Mouse (Mus musculus) left cerebral cortex, adult 2 months (tissue): Measurements from ENCODE around the gene Gnb1. TPM values are rescaled to one million over a fixed set of nuclear protein-coding genes. Genes with fewer than 3 reads are reported as not detected.

Source experiments
- DNase-seq, 2 experiments: peaks; one replicate each; pipeline ENCODE4 v3.0.0; 2021 to 2022; ENCODE audit warnings: low spot score in 2 of 2, mixed read lengths in 1 of 2; ENCODE audit errors: extremely low spot score in 1 of 2
- H3K27ac ChIP-seq: fragments of 200-600 bp; 2 replicates; pipeline ENCODE4 v1.8.1; 2022
- H3K4me3 ChIP-seq: fragments of 200-600 bp; 2 replicates; pipeline ENCODE4 v1.8.1; 2022
- CTCF ChIP-seq: fragments of 200-600 bp; IDR thresholded peaks from 2 replicates; pipeline ENCODE4 v1.8.1; 2022; ENCODE audit warnings: antibody characterized with exemption, mild to moderate bottlenecking, moderate library complexity
- intact Hi-C: fragments of 180-260 bp; cut with DNase I; formaldehyde crosslinking; loops from one replicate; pipeline ENCODE4 v1.15.1; 2025
- total RNA-seq, 2 experiments: library from RNA; stranded (reverse); gene quantifications; 2 replicates each; pipeline ENCODE4 v1.2.3; 2021

Gnb1 gene
- total RNA-seq, 2 experiments from 2014 or later = 853 to 870 TPM

DNA sequence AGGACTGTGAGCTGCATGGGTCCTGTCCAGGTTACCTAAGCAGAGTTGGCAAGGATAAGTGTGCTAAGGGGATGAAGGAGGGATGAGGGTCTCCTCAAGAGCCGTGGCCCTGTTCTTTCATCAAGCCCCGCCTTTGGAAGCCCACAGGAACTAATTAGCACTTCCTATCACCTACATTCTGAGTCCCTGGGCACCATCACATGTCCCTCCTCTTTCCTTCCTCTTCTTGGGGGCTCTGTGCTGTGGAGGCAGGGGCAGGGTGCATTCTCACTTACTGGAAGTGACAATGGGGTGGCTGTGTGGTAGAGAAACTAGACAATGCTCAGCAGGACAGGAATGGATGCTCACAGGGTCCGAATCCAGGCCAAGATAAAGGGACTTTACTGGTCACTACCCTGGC is 3.4 kb upstream of the Gnb1 start:
- H3K27ac ChIP-seq = peak overlapping the region; percentile 44
- no peak overlapping the region for H3K4me3 ChIP-seq
- DNase-seq = no peak
- intact Hi-C loops = no loop called here
- TF ChIP-seq CTCF = no peak

DNA sequence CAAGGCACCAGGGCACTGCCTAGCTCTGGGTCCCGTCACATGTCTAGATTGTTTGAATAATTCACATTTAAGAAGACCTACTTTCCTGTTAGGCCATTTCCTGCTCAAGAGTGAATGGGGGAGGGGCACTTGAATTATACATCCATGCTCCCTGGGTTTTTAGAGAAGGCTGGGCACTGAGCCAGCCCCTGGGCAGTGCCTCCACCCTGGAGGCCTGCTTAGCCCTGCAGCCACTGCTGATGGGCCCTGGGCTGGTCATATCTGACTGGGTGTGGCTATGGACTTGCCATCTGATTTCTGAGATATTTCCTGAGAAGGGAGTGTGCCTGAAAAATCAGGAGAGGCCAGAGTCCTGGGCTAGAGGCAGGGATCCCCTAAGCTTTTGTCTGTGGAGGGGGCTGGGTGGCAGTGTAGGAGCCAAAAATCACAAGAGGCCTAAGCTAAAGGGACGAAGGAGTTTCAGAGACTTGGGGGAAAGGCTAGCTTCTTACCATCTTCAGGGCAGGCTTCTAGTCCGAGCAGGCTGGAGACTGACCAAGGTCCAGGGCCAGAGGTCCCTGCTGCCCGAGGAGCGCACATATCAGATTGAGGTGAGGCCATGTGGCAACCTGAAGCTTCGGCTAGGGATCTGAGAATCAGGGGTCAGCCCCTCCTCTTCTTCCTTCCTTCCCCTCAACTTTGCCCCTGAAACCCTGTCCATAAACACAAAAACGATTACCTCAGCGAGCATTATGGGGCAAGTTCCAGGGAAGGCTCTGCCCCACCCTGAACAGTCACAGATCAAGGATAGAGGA is 2.7 kb upstream of the Gnb1 start:
- intact Hi-C loops = no loop called here
- DNase-seq = no peak
- TF ChIP-seq CTCF = no peak
- Histone ChIP-seq H3K4me3 (no peak overlapping the region), H3K27ac (peak overlapping the region; percentile 72)

DNA sequence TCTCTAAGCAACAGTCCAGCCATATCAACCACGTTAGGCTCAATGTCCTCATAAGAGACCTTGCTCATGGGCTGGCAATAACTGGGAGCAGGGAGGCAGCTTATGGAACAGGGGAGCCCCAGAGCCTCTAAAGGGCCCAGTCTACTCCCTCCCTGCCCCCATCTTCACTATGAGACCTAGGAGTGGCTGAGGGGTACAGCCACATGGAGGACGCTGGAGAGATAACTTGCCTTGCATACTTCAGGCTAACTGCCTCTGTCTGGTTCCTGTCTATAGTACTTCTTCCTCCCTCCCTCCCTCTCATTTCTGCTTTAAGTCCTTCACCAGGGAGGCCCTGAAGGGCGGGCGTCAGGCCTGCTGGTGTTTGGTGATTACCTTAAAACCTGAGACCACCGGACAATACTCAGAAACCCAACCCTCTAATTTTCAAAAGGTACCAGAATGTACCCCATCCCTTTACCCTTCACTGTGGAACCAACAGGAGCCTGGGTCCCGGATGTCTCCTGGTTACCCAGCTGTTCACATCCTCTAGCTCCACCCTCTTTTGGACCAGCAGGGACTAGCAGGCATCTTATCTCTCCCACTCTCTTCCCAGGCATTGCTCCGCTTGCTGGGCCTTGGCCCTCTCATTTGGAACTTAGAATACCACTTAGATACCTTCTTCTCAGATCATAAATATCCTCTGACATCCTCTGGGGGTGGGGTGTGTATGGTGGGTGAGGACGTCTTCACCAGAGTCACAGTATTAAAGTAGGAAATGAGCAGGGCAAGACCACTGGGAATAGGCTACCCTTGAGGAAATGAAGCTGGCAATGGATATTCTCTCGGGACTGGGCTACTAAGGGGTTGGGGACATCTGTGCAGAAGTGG is 1.8 kb upstream of the Gnb1 start:
- intact Hi-C loops = no loop called here
- no peak overlapping the region for H3K4me3 ChIP-seq
- TF ChIP-seq CTCF = no peak
- DNase-seq = no peak
- H3K27ac ChIP-seq = peak overlapping the region; percentile 72

- DNase-seq = no peak
- TF ChIP-seq CTCF = no peak
- H3K27ac ChIP-seq = peak overlapping the region; percentile 95
- H3K4me3 ChIP-seq = peak overlapping the region; percentile 84
- intact Hi-C loops = no loop called here
Observed at GRCm38 (mm10) chr4:155490456-155490855, 705 bp upstream of the Gnb1 start.

GRCm38 (mm10) chr4:155491529-155492130 is 469 bp downstream of the Gnb1 start:
- intact Hi-C loops = loop anchor here (1.0 kb wide), 1 partner anchor 72 kb away; no protein-coding TSS in a partner anchor
- no peak for DNase-seq
- H3K4me3 ChIP-seq = peak overlapping the region; percentile 84
- H3K27ac ChIP-seq = peak overlapping the region; percentile 88
- no peak for TF ChIP-seq CTCF

DNA sequence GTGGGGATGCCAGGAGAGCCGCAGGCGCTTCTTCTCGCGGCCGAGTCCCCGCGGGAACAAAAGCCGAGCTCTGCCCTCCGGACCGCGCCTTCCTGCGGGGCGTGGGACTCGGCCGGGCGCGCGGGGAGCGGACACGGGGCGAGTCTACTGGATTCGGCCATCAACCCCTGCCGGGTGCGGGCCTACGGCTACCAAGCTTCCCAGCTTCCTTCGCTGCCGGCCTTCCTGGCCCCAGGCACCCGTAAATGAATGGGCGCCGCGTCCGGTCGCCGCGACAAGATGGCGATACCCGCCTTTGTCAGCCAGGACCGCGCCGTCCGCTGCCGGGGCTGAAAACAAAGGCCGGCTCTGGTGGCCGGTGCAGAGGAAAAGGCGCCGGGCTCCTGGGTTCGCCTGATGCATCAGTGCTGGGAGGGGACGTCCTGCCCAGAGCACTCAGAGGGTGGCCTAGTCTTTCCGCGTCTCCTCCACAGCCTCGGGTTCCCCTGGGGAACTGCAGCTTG is 1.0 kb downstream of the Gnb1 start:
- DNase-seq = peak; percentile 50 to 54
- TF ChIP-seq CTCF = peak; percentile 2
- Histone ChIP-seq H3K4me3 (peak overlapping the region; percentile 84), H3K27ac (peak overlapping the region; percentile 88)
- intact Hi-C loops = no loop called here

DNA sequence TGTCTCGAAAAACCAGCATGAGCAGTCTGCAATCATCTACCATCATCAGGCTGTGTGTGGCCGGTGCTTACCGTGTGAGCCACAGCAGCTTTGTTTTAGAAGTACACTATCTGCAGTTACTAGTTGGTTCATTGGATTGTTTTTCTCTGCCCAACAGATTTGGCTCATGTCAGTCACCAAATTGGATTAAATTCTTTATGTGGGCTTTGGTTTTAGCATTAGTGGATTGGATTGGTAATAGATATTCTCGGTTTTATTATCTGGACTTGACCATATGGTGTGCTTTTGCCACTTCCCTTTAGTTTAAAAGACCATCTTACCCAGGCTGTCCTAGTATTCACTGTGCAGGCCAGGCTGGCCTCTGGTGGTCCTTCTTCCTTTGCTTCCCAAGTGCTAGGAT is 3.7 kb downstream of the Gnb1 start:
- no peak for TF ChIP-seq CTCF
- intact Hi-C loops = no loop called here
- no peak overlapping the region for H3K4me3 ChIP-seq
- no peak overlapping the region for H3K27ac ChIP-seq
- no peak for DNase-seq

DNA sequence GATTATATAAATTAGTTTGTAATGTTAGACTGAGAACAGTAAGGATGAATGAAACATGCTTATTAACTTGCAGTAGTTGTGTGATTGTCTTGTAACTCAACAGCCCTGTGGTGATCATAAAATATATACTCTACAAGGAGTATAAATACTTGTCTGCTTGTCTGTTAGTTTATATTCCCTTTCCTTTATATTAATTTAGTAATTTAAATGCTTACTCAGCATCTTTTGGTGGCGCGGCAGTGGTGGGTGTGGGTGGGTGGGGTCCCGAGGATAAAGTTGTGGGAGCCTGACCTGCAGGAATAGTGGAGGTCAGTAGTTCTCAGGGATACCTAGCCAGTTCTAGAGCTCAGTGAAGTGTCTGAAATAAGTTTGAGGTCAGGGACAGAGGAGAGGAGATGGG is 6.8 kb downstream of the Gnb1 start:
- TF ChIP-seq CTCF = no peak
- intact Hi-C loops = no loop called here
- Histone ChIP-seq H3K4me3 (no peak overlapping the region), H3K27ac (no peak overlapping the region)
- DNase-seq = no peak

DNA sequence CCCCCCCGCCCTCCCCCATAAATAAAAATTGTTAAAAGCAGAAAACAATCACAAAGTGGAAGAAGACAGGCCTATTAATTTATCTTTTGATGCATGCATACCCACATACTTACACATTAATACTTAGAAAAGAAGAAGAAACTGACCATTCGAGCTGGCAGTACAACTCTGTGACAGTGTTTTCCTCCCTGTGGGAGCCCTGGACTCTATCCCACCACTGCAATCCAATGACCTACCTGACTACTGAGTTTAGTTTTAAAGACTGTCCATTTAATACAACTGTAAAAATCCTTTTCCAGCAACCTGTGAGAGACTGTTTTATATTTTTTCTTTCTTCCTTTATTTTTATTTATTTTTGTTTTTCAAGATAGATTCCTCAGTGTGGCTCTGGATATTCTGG is 10.0 kb downstream of the Gnb1 start:
- intact Hi-C loops = no loop called here
- TF ChIP-seq CTCF = no peak

GRCm38 (mm10) chr4:155505067-155505466 is 13.9 kb downstream of the Gnb1 start:
- intact Hi-C loops = no loop called here
- DNase-seq = no peak
- TF ChIP-seq CTCF = no peak
- H3K27ac ChIP-seq = no peak overlapping the region
- no peak overlapping the region for H3K4me3 ChIP-seq

More for the DNA sequence above, 10.0 kb downstream of the Gnb1 start:
- H3K27ac ChIP-seq = no peak overlapping the region
- no peak for DNase-seq
- no peak overlapping the region for H3K4me3 ChIP-seq

DNA sequence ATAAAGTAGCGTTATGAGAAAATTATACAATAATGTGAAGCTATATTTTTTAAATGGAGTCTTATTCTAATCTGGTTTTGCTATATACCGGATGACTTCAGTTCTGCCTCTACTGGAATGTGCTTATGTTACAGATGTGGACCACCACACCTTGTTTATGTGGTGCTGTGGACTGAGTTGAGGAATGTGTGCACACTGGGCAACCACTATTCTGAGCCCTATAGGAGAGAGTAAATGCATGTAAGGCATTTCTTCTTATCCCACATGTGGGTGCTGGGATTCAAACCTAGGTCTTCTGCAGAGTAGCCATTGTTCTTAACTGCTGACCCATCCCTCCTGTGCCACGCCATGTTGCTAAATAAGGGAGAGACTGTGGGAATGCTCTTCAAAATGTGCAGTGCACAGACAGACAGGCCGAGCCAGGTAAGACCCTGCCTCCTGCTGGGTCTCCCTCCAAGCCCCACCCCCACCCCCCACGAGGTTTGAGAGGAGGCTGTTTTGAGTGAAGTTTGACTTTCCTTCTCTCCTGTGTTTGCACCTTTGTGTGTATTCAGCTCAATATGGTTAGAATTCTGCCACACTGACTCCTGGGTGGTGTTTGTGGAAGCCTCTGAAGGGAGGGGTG is 14.6 kb downstream of the Gnb1 start:
- H3K27ac ChIP-seq = no peak overlapping the region; the same call in none of the 2 replicates
- intact Hi-C loops = no loop called here
- H3K4me3 ChIP-seq = no peak overlapping the region
- no peak for TF ChIP-seq CTCF
- DNase-seq = no peak
